Mouse (Mus musculus) bone marrow, adult 2 months (tissue): Measurements from ENCODE around the gene Ddx59.

Experiments
- CTCF ChIP-seq: fragments of 200-500 bp; IDR thresholded peaks from 2 replicates; pipeline ENCODE4 v1.5.1; 2011; ENCODE audit warnings: low read length, control low read depth; ENCODE audit not compliant: control insufficient read depth, insufficient read depth
- POLR2A ChIP-seq: fragments of 200-500 bp; IDR thresholded peaks from 2 replicates; pipeline ENCODE4 v1.6.1; 2011; ENCODE audit warnings: low read depth, mild to moderate bottlenecking, control low read depth, low read length, borderline replicate concordance; ENCODE audit not compliant: control insufficient read depth

DNA sequence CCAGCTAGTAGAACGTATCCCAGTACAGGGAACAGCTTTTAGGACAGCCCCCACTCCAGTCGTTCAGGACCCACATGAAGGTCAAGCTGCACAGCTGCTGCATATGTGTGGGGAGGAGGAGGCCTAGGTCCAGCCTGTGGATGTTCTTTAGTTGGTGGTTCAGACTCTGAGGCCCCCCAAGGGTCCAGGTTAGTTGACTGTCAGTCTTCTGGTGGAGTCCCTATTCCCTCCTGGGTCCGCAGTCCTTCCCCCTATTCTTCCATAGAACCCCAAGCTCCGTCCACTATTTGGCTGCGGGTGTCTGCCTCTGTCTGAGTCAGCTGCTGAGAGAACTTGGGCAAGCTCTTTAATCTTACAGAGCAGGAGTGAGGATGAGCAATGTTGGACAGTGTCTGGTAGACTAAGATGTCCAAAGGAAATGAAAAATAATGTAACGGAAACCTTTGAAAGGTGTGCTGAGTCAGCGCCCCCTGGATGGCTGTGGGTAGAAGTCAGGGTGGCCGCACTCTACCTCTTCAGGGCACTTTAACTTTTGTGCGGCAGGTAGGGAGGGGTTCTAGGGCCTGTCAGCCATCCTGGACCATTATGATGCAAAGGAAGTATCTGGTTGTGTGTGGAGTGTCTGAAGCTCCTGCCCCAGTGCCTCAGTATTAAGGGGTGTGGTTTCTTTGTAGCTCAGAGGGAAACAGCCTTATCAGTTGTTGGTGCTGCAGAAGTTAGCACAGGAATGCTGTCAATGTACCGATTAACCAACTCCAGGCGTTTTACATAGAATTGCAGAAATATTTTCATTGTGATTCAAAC lies 12.3 kb downstream of the Ddx59 start:
- TF ChIP-seq CTCF (no peak), POLR2A (no peak)
